Mouse (Mus musculus) lung, postnatal 0 days (tissue): ENCODE measurements around the gene Hspa1l. TPM values are rescaled to one million over a fixed set of nuclear protein-coding genes. Genes with fewer than 3 reads are reported as not detected.
A peak's percentile ranks its signal among the peaks of the same experiment; 100 is the strongest.
"Not testable (repeated sequence)": the region's sequence is repeated elsewhere in the genome, so short reads cannot be mapped to it uniquely, and the experiment has no call there.

Experiments
- ATAC-seq: fragments of 200-750 bp; cut with Nextera tagmentation; 2 replicates; pipeline ENCODE4 v1.8.0; 2017; ENCODE audit warnings: moderate library complexity
- DNase-seq: peaks from one replicate; pipeline ENCODE4 v3.0.0-alpha.2; 2016; ENCODE audit warnings: low spot score
- H3K27ac ChIP-seq: fragments of 300-500 bp; sonication (generic); 2 replicates; pipeline ENCODE4 v1.5.1; 2014; ENCODE audit warnings: antibody characterized with exemption, mild to moderate bottlenecking, low read length, mixed read lengths
- H3K27me3 ChIP-seq: fragments of 300-500 bp; sonication (generic); replicated peaks from 2 replicates; pipeline ENCODE4 v1.6.1; 2014; ENCODE audit warnings: low read length, mixed read lengths; ENCODE audit not compliant: insufficient read depth
- H3K36me3 ChIP-seq: fragments of 300-500 bp; sonication (generic); 2 replicates; pipeline ENCODE4 v1.6.1; 2014; ENCODE audit warnings: low read length, mixed read lengths; ENCODE audit not compliant: insufficient read depth
- H3K4me1 ChIP-seq: fragments of 300-500 bp; sonication (generic); 2 replicates; pipeline ENCODE4 v1.6.1; 2014; ENCODE audit warnings: antibody characterized with exemption, low read depth, low read length, mixed read lengths; ENCODE audit not compliant: insufficient read depth
- H3K4me2 ChIP-seq: fragments of 300-500 bp; sonication (generic); replicated peaks from 2 replicates; pipeline ENCODE4 v1.6.1; 2014; ENCODE audit warnings: low read depth, mild to moderate bottlenecking, low read length, moderate library complexity, mixed read lengths
- H3K4me3 ChIP-seq: fragments of 300-500 bp; sonication (generic); 2 replicates; pipeline ENCODE4 v1.5.1; 2014; ENCODE audit warnings: low read depth, low read length
- H3K9ac ChIP-seq: fragments of 300-500 bp; sonication (generic); replicated peaks from 2 replicates; pipeline ENCODE4 v1.6.1; 2014; ENCODE audit warnings: low read depth, mild to moderate bottlenecking
- H3K9me3 ChIP-seq: fragments of 300-500 bp; sonication (generic); 2 replicates; pipeline ENCODE4 v1.6.1; 2016; ENCODE audit warnings: low read length, mixed read lengths
- CTCF ChIP-seq: IDR thresholded peaks from 2 replicates; pipeline ENCODE4 v1.5.1; 2016; ENCODE audit warnings: antibody characterized with exemption, mild to moderate bottlenecking
- EP300 ChIP-seq: IDR thresholded peaks from 2 replicates; pipeline ENCODE4 v1.6.1; 2016; ENCODE audit warnings: antibody characterized with exemption, mild to moderate bottlenecking, control low read depth
- WGBS: fragments of 180-500 bp; shearing (Covaris S2); extraction: QIAGEN DNeasy Blood & Tissue Kit; methylation state at CpG from one replicate; pipeline ENCODE4 v1.1.7; 2014; 5-methylcytosine and 5-hydroxymethylcytosine counted together
- polyA plus RNA-seq: library from polyadenylated mRNA; unstranded; fragments of >200 nt; fragmentation: Nextera tagmentation; extraction: Ambion mirVana; gene quantifications from 2 replicates; pipeline ENCODE4 v1.2.1, GENCODE M21; 2015

Gene Hspa1l
- polyA plus RNA-seq, 1 experiment from 2014 or later: 0.79 TPM

DNA sequence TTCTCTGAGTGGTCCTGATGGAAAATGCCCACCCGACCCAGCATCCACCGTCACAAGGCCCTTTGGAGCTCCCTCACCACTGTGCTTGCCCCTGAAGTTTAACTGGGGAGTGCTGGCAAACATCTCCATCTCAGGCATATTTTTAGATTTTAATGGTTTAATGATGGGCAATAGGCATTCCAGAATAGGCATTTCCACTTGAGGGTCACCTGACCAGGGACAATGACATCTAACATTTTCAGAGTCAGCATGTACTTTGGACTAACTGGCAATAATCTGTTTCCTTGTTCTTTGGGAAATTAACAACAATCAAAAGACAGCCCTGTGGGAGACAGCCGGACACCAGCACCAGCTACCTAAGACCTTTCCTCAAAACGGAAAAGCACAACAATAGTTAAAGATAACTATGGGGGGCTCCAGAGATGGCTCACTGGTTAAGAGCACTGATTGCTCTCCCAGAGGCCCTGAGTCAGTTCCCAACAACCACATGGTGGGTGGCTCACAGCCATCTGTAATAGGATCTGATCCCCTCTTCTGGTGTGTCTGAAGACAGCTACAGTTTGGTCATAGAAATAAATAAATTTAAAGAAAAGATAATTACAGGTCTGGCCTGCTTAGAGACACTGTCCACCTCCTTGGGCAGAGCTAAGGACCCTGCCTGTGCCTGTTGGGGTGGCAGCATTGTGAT is 29.2 kb upstream of the Hspa1l start:
- no peak for ATAC-seq
- TF ChIP-seq CTCF (no peak), EP300 (no peak)
- H3K27ac ChIP-seq: no peak overlapping the region
- H3K36me3 ChIP-seq: no peaks in the 10 kb centered on the region
- H3K9ac ChIP-seq: no peak overlapping the region
- no peaks in the 10 kb centered on the region for H3K4me1 ChIP-seq
- no peak overlapping the region for H3K4me2 ChIP-seq
- no peaks in the 10 kb centered on the region for H3K27me3 ChIP-seq
- WGBS: 88% methylated on average over 4 of the region's 4 CpGs
- DNase-seq: no peak
- H3K4me3 ChIP-seq: no peak overlapping the region
- H3K9me3 ChIP-seq: no peaks in the 10 kb centered on the region

DNA sequence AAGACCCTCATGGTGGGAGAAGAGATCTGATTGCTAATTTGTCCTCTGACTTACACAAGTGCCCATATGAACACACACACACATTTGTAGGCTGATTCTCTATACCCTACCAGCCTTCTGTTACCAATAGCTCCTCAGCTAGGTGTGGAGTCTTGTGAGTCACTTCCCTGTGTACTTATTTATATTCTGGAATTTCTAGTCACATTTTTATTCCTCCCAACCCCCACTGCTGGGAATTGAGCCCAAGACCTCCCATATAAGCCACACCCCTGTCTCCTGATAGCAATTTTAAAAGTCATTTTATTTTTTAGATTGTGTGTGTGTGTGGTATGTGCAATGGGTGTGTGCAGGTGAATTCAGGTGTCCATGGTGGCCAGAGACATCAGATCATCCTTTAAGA is 28.1 kb upstream of the Hspa1l start:
- Histone ChIP-seq H3K36me3 (no peaks in the 10 kb centered on the region), H3K9me3 (no peaks in the 10 kb centered on the region), H3K4me3 (no peak overlapping the region), H3K4me1 (no peaks in the 10 kb centered on the region), H3K4me2 (no peak overlapping the region), H3K27ac (no peak overlapping the region), H3K9ac (no peak overlapping the region), H3K27me3 (no peaks in the 10 kb centered on the region)
- no peak for TF ChIP-seq CTCF
- no peak for TF ChIP-seq EP300
- DNase-seq: peak; percentile 51
- peak; percentile 44 for ATAC-seq

DNA sequence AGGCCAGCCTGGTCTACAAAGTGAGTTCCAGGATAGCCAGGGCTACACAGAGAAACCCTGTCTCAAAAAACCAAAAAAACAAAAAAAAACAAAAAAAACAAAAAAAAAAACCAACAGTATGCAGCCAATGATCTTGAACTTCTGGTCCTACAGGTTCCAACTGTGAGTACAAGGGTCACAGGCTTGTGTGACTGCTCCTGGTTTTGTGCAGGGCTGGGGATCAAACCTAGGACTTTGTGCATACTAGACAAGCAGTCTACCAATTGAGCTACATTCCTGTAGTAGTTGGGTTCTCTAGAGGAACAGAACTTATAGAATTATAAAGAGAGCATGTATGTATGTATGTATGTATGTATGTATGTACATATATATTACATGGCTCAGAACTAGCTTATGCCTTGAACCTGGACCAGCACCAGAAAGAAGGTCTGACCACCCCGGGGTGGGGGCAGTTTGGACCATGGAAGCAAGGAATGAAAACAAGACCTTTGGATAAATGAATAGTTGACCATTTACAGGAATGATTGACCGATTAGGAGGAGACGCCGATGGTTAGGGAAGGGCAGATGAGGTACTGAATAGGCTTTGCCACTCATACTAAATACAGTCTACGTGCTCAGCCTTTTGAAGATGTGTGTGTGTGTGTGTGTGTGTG is 25.9 kb upstream of the Hspa1l start:
- DNase-seq (no peak), ATAC-seq (no peak)
- no peaks in the 10 kb centered on the region for H3K9me3 ChIP-seq
- no peak overlapping the region for H3K4me3 ChIP-seq
- 87% methylated on average over 5 of the region's 5 CpGs for WGBS
- no peak for TF ChIP-seq CTCF
- TF ChIP-seq EP300: no peak
- H3K27me3 ChIP-seq: no peaks in the 10 kb centered on the region
- no peak overlapping the region for H3K4me2 ChIP-seq
- H3K27ac ChIP-seq: no peak overlapping the region
- H3K9ac ChIP-seq: no peak overlapping the region
- peaks cover 5% of the 10 kb centered on the region; the same call in 1 of the 2 replicates for H3K4me1 ChIP-seq
- H3K36me3 ChIP-seq: no peaks in the 10 kb centered on the region

DNA sequence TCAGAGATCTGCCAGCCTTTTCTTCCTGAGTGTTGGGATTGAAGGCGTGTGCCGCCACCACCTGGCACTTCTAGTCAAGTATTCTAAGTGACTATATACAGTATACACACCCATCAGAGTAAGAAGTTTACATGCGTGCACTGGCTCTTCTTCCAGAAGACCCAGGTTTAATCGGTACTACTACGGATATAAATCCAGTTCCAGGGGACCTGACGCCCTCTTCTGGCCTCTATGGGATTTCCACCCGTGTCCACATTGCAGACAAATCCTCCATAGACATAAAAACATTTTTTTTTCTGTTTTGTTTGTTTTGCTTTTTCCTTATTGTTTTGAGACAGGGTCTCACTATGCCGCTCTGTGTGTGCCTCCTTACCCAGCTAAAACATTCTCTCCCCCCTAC is 24.9 kb upstream of the Hspa1l start:
- no peak for TF ChIP-seq EP300
- peak; percentile 69 for TF ChIP-seq CTCF
- ATAC-seq (peak; percentile 20; the same call in 1 of the 2 replicates), DNase-seq (peak; percentile 64)
- Histone ChIP-seq H3K4me3 (no peak overlapping the region), H3K4me2 (no peak overlapping the region), H3K27ac (no peak overlapping the region), H3K36me3 (no peaks in the 10 kb centered on the region), H3K4me1 (peaks cover 6% of the 10 kb centered on the region; the same call in 1 of the 2 replicates), H3K9ac (no peak overlapping the region), H3K27me3 (no peaks in the 10 kb centered on the region), H3K9me3 (no peaks in the 10 kb centered on the region)
- 17% methylated on average over 8 of the region's 8 CpGs for WGBS

DNA sequence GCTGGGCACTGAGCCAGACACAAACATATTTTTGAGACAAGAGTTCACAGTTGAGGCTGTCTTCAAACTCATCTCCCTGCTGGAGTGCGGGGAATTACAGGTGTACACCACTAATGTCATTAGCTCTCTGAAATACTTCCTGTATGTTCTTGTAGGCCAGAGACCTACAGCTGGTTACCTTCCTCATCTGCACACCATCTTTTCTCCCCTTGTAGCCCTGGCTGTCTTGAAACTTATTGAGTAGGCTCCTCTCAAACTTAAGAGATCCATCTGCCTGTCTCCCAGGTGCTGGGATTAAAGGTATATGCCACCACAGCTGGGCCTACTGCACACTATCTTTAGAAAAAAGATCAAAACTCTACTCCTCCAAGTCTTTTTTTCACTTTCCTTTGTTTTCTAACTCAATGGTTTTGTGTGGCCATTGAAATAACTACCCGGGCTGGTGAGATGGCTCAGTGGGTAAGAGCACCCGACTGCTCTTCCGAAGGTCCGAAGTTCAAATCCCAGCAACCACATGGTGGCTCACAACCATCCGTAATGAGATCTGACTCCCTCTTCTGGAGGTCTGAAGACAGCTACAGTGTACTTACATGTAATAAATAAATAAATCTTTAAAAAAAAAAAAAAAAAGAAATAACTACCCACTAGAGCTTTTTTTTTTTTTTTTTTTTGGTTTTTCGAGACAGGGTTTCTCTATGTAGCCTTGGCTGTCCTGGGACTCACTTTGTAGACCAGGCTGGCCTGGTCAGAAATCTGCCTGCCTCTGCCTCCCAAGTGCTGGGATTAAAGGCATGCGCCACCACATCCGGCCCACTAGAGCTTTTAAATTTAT is 23.6 kb upstream of the Hspa1l start:
- ATAC-seq, H3K4me2 ChIP-seq, DNase-seq, H3K4me3 ChIP-seq, H3K4me1 ChIP-seq, H3K27ac ChIP-seq, H3K9me3 ChIP-seq, H3K36me3 ChIP-seq, H3K27me3 ChIP-seq, H3K9ac ChIP-seq: not testable (repeated sequence)
- 61% methylated on average over 8 of the region's 9 CpGs for WGBS

DNA sequence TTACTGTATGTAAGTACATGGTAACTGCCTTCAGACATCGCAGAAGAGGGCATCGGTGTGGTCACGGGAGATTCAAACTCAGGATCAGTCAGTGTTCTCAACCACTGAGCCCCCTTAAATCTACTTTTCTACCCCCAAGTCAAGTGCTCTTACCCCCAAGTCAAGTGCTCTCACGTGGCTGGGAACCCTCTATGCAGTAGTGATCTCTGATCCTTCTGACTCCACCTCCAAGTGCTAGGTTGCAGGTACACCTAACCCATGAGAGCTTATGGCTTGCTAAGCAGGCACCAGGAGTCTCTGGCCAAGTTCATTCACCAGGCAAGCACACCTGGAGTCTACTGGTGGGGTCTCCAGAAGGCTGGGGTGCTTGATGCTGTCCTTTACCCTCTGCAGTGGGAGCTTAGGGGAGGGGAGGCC is 22.9 kb upstream of the Hspa1l start:
- Histone ChIP-seq H3K27ac (no peak overlapping the region), H3K9ac (no peak overlapping the region), H3K4me3 (no peak overlapping the region), H3K27me3 (no peaks in the 10 kb centered on the region), H3K4me2 (no peak overlapping the region), H3K36me3 (no peaks in the 10 kb centered on the region), H3K4me1 (peaks cover 6% of the 10 kb centered on the region; the same call in 1 of the 2 replicates), H3K9me3 (no peaks in the 10 kb centered on the region)
- DNase-seq (no peak), ATAC-seq (no peak)
- no peak for TF ChIP-seq CTCF
- TF ChIP-seq EP300: no peak
- WGBS: 38% methylated on average over 4 of the region's 4 CpGs
